In genomic region chr17:26464972-26465371, GRCm38 (mm10) we compare ENCODE assay signal across 9 mouse cellular contexts. TPM values are rescaled to one million over a fixed set of nuclear protein-coding genes. Genes with fewer than 3 reads are reported as not detected.
DNase-seq lines count a peak whose midpoint lies in the region; ATAC-seq and TF ChIP-seq lines count a peak whose summit lies in the region.
"Had no signal": no experiment of that assay in that cellular context is flagged by ENCODE, and none has a peak within 500 bp of the region (broad histone marks: within the 10 kb centered on the region; RNA-seq: fewer than 3 reads in every experiment).

No protein-coding gene starts in this region.

- H3K4me2 ChIP-seq in liver, embryonic 14.5 days (ENCODE audit: low read depth), result no peak overlapping the region
- H3K4me2 ChIP-seq: midbrain, embryonic 12.5 days; stomach, embryonic 15.5 days had no signal

- H3K9me3 ChIP-seq in liver, embryonic 14.5 days (ENCODE audit: control insufficient read depth, low read length), result no peaks in the 10 kb centered on the region
- H3K9me3 ChIP-seq: midbrain, embryonic 12.5 days; stomach, embryonic 15.5 days had no signal

- no peak for TF ChIP-seq EP300 in liver, embryonic 14.5 days (IDR thresholded peaks at IDR 0.05; ENCODE audit: low read depth)

- no peaks in the 10 kb centered on the region for H3K36me3 ChIP-seq in liver, embryonic 14.5 days (replicated peaks; ENCODE audit: control insufficient read depth, insufficient read depth, low read depth)
- H3K36me3 ChIP-seq: midbrain, embryonic 12.5 days; stomach, embryonic 15.5 days had no signal

- H3K4me3 ChIP-seq in liver, embryonic 14.5 days (ENCODE audit: insufficient read depth in 1 of 2, low read depth in 2 of 2, low read length in 2 of 2), result no peak overlapping the region
- H3K4me3 ChIP-seq: midbrain, embryonic 12.5 days; stomach, embryonic 15.5 days had no signal

- H3K9ac ChIP-seq in liver, embryonic 14.5 days (replicated peaks), result no peak overlapping the region
- H3K9ac ChIP-seq: midbrain, embryonic 12.5 days; stomach, embryonic 15.5 days had no signal

- no peak overlapping the region for H3K27ac ChIP-seq in liver, embryonic 14.5 days
- H3K27ac ChIP-seq: midbrain, embryonic 12.5 days; stomach, embryonic 15.5 days had no signal

- no peak for TF ChIP-seq CTCF in liver, embryonic 14.5 days (IDR thresholded peaks at IDR 0.05; ENCODE audit: low read depth)

- no peaks in the 10 kb centered on the region for H3K27me3 ChIP-seq in liver, embryonic 14.5 days (ENCODE audit: control insufficient read depth, insufficient read depth, low read length)
- H3K27me3 ChIP-seq: stomach, embryonic 15.5 days had no signal

- DNase-seq in ZHBTc4 (ENCODE audit: low read depth, low spot score), result peak; percentile 38
- peak; percentile 45 for DNase-seq in adrenal gland, postnatal 25 days
- peak; percentile 52 to 56 for DNase-seq in heart, postnatal 14 days
- DNase-seq in liver, embryonic 14.5 days (ENCODE audit: low read depth in 3 of 3, low spot score in 3 of 3), result no peak
- no peak for DNase-seq in urinary bladder, postnatal 25 days (ENCODE audit: low spot score)
- no peak for DNase-seq in left cerebral cortex, adult 8-10 months (ENCODE audit: low spot score in 2 of 2)
- DNase-seq in layer of hippocampus, postnatal 14 days (ENCODE audit: low spot score in 2 of 2), result no peak

- H3K4me1 ChIP-seq in liver, embryonic 14.5 days (replicated peaks; ENCODE audit: control insufficient read depth in 2 of 2, insufficient read depth in 2 of 2, low read length in 1 of 2), result no peaks in the 10 kb centered on the region
- H3K4me1 ChIP-seq: midbrain, embryonic 12.5 days had no signal

- ATAC-seq in liver, embryonic 14.5 days (ENCODE audit: insufficient read depth), result peak; percentile 48; the same call in 1 of the 2 replicates

- intact Hi-C loops in heart, postnatal 14 days (cut with DNase I), result loop anchor here (5.0 kb wide), 2 partner anchors 117 to 422 kb away; no protein-coding TSS in a partner anchor

- WGBS in liver, embryonic 14.5 days (ENCODE audit: insufficient replicate concordance), result 44% methylated on average over 7 of the region's 7 CpGs

RNA-seq across cellular contexts. Expression of gene Neurl1b, which starts 50.3 kb away (rescaled TPM):
- total RNA-seq in adrenal gland, postnatal 25 days (2021), result 49.1 and 57.1 TPM in 2 replicates
- 10 to 100 TPM in 1 of 2 experiments, 1 to 10 TPM in 1; 8.9 to 12.3 TPM for total RNA-seq in heart, postnatal 14 days (2021)
- 0.09 and 0.12 TPM in 2 replicates for polyA plus RNA-seq in liver, embryonic 14.5 days (2012; rRNA removed)
- polyA plus RNA-seq in liver, embryonic 14.5 days (2014; fragmentation: Nextera tagmentation; extraction: Ambion mirVana), result 0.03 TPM in 1 of 2 replicates, not detected in the other
- total RNA-seq in left cerebral cortex, adult 8-10 months (2022), result 10 to 100 TPM; 64.2 to 73.4 (median 69.1) TPM
- total RNA-seq in layer of hippocampus, postnatal 14 days (2021), result 10 to 100 TPM; 80.3 to 84.9 TPM

Comparison
In these comparisons a context has a peak if more than half of its experiments do, and no peak if none do; other contexts are left out.
1. DNase-seq: peak in ZHBTc4 (single experiment), adrenal gland, postnatal 25 days (single experiment) and heart, postnatal 14 days (2 of 2); none in liver, embryonic 14.5 days (0 of 3), urinary bladder, postnatal 25 days (single experiment), left cerebral cortex, adult 8-10 months (0 of 2) and layer of hippocampus, postnatal 14 days (0 of 2).